ENCODE assay signal across 10 mouse cellular contexts in genomic region chr6:121027314-121027713, GRCm38 (mm10).
DNase-seq lines count a peak whose midpoint lies in the region; ATAC-seq and TF ChIP-seq lines count a peak whose summit lies in the region.
"Had no signal": no experiment of that assay in that cellular context is flagged by ENCODE, and none has a peak within 500 bp of the region (broad histone marks: within the 10 kb centered on the region; RNA-seq: fewer than 3 reads in every experiment).

No protein-coding gene starts in this region.

- no peak for TF ChIP-seq CTCF in midbrain, postnatal 0 days (IDR thresholded peaks at IDR 0.05)
- no peak for TF ChIP-seq CTCF in stomach, postnatal 0 days (IDR thresholded peaks at IDR 0.05; ENCODE audit: low read depth)

- no peak overlapping the region for H3K9ac ChIP-seq in midbrain, postnatal 0 days (replicated peaks; ENCODE audit: low read length, poor library complexity, severe bottlenecking)
- no peak overlapping the region for H3K9ac ChIP-seq in midbrain, embryonic 11.5 days (ENCODE audit: low read length)
- H3K9ac ChIP-seq in stomach, postnatal 0 days (ENCODE audit: low read length), result no peak overlapping the region
- H3K9ac ChIP-seq: embryonic facial prominence, embryonic 12.5 days; liver, embryonic 15.5 days had no signal

- no peak overlapping the region for H3K4me2 ChIP-seq in midbrain, postnatal 0 days (ENCODE audit: low read depth, low read length, poor library complexity, severe bottlenecking)
- H3K4me2 ChIP-seq in midbrain, embryonic 11.5 days, result no peak overlapping the region
- H3K4me2 ChIP-seq in stomach, postnatal 0 days (replicated peaks; ENCODE audit: low read depth), result no peak overlapping the region
- H3K4me2 ChIP-seq: embryonic facial prominence, embryonic 12.5 days; liver, embryonic 15.5 days had no signal

- peaks cover 65% of the 10 kb centered on the region for H3K36me3 ChIP-seq in midbrain, postnatal 0 days (ENCODE audit: insufficient read depth, low read length)
- peaks cover 7% of the 10 kb centered on the region; the same call in 1 of the 2 replicates for H3K36me3 ChIP-seq in midbrain, embryonic 11.5 days (ENCODE audit: control insufficient read depth, insufficient read depth, low read length)
- peaks cover 13% of the 10 kb centered on the region; the same call in 1 of the 2 replicates for H3K36me3 ChIP-seq in stomach, postnatal 0 days (ENCODE audit: control insufficient read depth, insufficient read depth, low read length)
- peaks cover 71% of the 10 kb centered on the region for H3K36me3 ChIP-seq in limb, embryonic 10.5 days

- H3K9me3 ChIP-seq in midbrain, postnatal 0 days (ENCODE audit: low read length), result no peaks in the 10 kb centered on the region
- H3K9me3 ChIP-seq in midbrain, embryonic 11.5 days (ENCODE audit: control insufficient read depth, low read length), result no peaks in the 10 kb centered on the region
- no peaks in the 10 kb centered on the region for H3K9me3 ChIP-seq in stomach, postnatal 0 days (ENCODE audit: control insufficient read depth, low read length)
- H3K9me3 ChIP-seq in limb, embryonic 10.5 days (replicated peaks), result no peaks in the 10 kb centered on the region
- H3K9me3 ChIP-seq: embryonic facial prominence, embryonic 12.5 days; liver, embryonic 15.5 days had no signal

- peak; percentile 17; the same call in 1 of the 2 replicates for ATAC-seq in midbrain, postnatal 0 days (ENCODE audit: low FRiP score)
- no peak for ATAC-seq in midbrain, embryonic 11.5 days (ENCODE audit: low FRiP score)
- no peak for ATAC-seq in stomach, postnatal 0 days (ENCODE audit: low FRiP score, low TSS enrichment)
- ATAC-seq: intestine, embryonic 16.5 days had no signal

- no peaks in the 10 kb centered on the region for H3K27me3 ChIP-seq in midbrain, postnatal 0 days (ENCODE audit: insufficient read depth, low read length)
- H3K27me3 ChIP-seq in midbrain, embryonic 11.5 days (ENCODE audit: control insufficient read depth, insufficient read depth, low read length), result no peaks in the 10 kb centered on the region
- no peaks in the 10 kb centered on the region for H3K27me3 ChIP-seq in stomach, postnatal 0 days (ENCODE audit: control insufficient read depth, insufficient read depth, low read length)
- no peaks in the 10 kb centered on the region for H3K27me3 ChIP-seq in limb, embryonic 10.5 days (ENCODE audit: low read depth, poor library complexity, severe bottlenecking)
- H3K27me3 ChIP-seq: embryonic facial prominence, embryonic 12.5 days; liver, embryonic 15.5 days had no signal

- no peaks in the 10 kb centered on the region for H3K4me1 ChIP-seq in midbrain, postnatal 0 days (ENCODE audit: insufficient read depth, low read length)
- peaks cover 6% of the 10 kb centered on the region; the same call in 1 of the 2 replicates for H3K4me1 ChIP-seq in midbrain, embryonic 11.5 days (ENCODE audit: control insufficient read depth, insufficient read depth, low read length)
- no peaks in the 10 kb centered on the region for H3K4me1 ChIP-seq in stomach, postnatal 0 days (replicated peaks; ENCODE audit: control insufficient read depth, insufficient read depth)
- H3K4me1 ChIP-seq in limb, embryonic 10.5 days, result peaks cover 36% of the 10 kb centered on the region
- H3K4me1 ChIP-seq: liver, embryonic 15.5 days had no signal

- no peak overlapping the region for H3K27ac ChIP-seq in midbrain, postnatal 0 days (ENCODE audit: low read depth, low read length)
- H3K27ac ChIP-seq in midbrain, embryonic 11.5 days (ENCODE audit: low read depth, low read length), result no peak overlapping the region
- no peak overlapping the region for H3K27ac ChIP-seq in stomach, postnatal 0 days (replicated peaks)
- no peak overlapping the region for H3K27ac ChIP-seq in limb, embryonic 10.5 days
- H3K27ac ChIP-seq: embryonic facial prominence, embryonic 12.5 days; liver, embryonic 15.5 days had no signal

- intact Hi-C loops in heart, postnatal 14 days (cut with DNase I), result no loop called here

- DNase-seq in midbrain, postnatal 0 days (ENCODE audit: low spot score), result peak; percentile 60
- no peak for DNase-seq in midbrain, embryonic 11.5 days (ENCODE audit: low spot score, missing footprints)
- peak; percentile 52 to 70 for DNase-seq in frontal cortex, adult 2 months (ENCODE audit: extremely low spot score in 1 of 2, low spot score in 1 of 2)
- peak; percentile 52 to 53 for DNase-seq in heart, postnatal 14 days
- peak; percentile 37 for DNase-seq in stomach, postnatal 0 days (ENCODE audit: low spot score)
- DNase-seq in spleen, adult 12 weeks (ENCODE audit: low spot score), result no peak
- no peak for DNase-seq in limb, embryonic 10.5 days (ENCODE audit: low spot score)

- WGBS in midbrain, postnatal 0 days, result 39% methylated on average over 5 of the region's 5 CpGs
- 56% methylated on average over 5 of the region's 5 CpGs for WGBS in midbrain, embryonic 11.5 days
- WGBS in stomach, postnatal 0 days, result 65% methylated on average over 5 of the region's 5 CpGs
- WGBS in limb, embryonic 10.5 days, result 85% methylated on average over 5 of the region's 5 CpGs

- TF ChIP-seq EP300 in stomach, postnatal 0 days (optimal IDR thresholded peaks at IDR 0.05), result no peak

- H3K4me3 ChIP-seq in midbrain, postnatal 0 days (ENCODE audit: low read depth, low read length), result no peak overlapping the region
- no peak overlapping the region for H3K4me3 ChIP-seq in midbrain, embryonic 11.5 days (ENCODE audit: low read depth, low read length)
- H3K4me3 ChIP-seq in stomach, postnatal 0 days (ENCODE audit: low read depth, low read length), result no peak overlapping the region
- H3K4me3 ChIP-seq in limb, embryonic 10.5 days, result no peak overlapping the region
- H3K4me3 ChIP-seq: embryonic facial prominence, embryonic 12.5 days; liver, embryonic 15.5 days had no signal

Comparison
In these comparisons a context has a peak if more than half of its experiments do, and no peak if none do; other contexts are left out.
1. DNase-seq: peak in midbrain, postnatal 0 days (single experiment), frontal cortex, adult 2 months (2 of 2), heart, postnatal 14 days (2 of 2) and stomach, postnatal 0 days (single experiment); none in midbrain, embryonic 11.5 days (single experiment), spleen, adult 12 weeks (single experiment) and limb, embryonic 10.5 days (single experiment).